Mouse (Mus musculus): Measurements from ENCODE around the gene Pi16. TPM values are rescaled to one million over a fixed set of nuclear protein-coding genes. Genes with fewer than 3 reads are reported as not detected.
"Not testable (repeated sequence)": the region's sequence is repeated elsewhere in the genome, so short reads cannot be mapped to it uniquely, and the experiment has no call there.

Pi16 gene
- polyA plus RNA-seq, 2 experiments from 2014 or later: 0.44 to 0.57 TPM

DNA sequence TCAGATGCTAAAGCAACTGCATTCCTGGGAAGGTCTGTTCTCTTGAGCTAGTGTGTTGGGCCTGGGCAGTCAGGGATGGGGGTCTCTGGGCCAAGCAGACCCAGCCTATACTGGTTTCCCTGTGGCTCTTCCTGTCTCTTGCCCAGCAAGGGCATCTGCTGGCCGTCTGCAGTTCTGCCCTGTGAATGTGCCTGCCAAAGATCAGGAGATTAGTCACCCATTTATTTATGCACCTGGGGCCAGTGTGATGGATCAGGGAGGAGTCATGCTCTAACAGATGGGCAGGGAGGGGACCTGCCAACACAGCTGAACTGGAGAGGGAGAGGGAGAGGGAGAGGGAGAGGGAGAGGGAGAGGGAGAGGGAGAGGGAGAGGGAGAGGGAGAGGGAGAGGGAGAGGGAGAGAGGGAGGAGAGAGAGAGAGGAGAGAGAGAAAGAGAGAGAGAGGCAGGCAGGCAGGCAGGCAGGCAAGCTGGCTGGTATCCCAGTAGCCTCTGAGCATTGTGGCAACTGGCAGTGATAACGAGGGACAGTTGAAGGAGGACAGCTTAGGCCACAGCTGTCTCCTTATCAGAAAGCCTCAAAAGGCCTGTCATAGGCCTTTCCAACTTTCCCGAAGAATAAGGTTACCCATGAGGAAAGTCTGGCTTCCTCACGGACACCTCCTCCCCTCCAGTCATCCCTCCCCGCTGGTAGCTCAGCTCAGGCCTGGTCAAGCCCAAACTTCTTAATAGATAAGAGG, 13.4 kb downstream of the Pi16 start:
- ATAC-seq: no peak

- no peak for ATAC-seq
These were observed 14.8 kb downstream of the Pi16 start for GRCm38 (mm10) chr17:29332186-29332685.

- no peak for ATAC-seq
These were observed 18.9 kb downstream of the Pi16 start for GRCm38 (mm10) chr17:29336266-29336990.

DNA sequence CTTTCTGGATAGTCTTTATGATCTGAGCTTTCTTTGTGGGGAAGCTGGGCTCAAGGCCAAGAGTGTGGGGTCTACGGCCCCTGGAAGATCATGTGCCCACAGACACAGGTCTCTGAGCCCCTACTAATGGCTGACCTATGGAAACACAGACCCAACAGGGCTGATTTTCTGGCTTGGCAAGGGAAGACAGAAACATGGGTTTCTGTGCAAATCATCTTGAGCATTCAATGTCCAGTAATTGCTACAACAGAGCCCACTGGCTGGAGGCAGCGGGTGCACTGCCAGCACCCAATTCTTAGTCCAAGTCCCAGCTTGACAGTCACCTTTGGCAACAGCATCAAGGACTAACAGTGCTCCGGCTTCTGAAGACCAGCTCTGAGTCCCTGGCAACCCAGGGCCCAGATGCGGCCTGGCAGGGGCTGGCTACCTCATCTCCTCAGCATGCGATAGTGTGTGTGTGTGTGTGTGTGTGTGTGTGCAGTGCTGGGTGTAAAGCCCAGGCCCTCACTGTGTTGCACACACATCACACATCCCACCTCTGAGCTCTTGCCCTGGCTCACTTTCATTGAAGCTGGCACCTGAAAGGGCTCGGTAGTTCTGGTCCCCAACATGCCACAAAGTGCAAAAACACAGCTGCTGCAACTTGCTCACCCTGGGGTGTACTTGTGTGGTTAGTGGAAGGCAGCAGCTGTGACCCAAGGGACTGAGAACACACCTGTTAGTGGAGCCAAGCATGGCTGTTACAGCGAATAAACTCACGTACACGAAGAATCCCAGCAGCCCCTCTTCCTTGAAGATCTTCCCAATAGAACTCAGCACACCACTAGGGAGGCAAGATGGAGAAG, 20.7 kb downstream of the Pi16 start:
- no peak for ATAC-seq

DNA sequence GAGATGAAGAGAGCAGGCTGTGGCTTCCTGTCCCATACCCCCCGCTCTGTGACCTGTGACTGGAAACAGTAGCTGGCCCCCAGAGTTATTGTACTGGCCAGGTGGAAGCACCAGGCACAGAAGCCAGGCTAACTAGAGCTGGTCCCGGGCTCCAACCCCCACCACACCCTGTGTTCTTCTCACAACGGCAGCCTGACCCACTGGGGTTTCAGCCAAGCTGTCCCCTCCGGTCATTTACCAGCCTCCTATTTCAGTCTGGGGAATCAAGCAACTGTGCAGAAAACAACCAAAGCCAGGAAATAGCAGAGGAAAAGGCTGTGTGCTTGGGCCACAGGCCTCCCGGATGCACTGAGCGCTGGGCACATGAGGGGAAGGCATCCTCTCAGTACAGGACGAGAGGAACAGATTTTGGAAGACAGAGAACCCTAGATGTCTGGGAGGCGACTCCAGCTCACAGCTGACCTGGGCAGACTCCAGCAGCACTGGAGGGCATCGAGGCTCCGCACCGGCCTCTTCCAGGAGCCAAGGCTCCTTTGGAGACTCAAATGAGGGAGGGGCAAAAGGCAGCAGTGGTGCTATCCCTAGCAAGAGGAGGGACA, 21.8 kb downstream of the Pi16 start:
- no peak for ATAC-seq

GRCm38 (mm10) chr17:29340406-29341261, 23.2 kb downstream of the Pi16 start:
- no peak for ATAC-seq

GRCm38 (mm10) chr17:29341591-29342003, 24.1 kb downstream of the Pi16 start:
- ATAC-seq: peak; percentile 84

GRCm38 (mm10) chr17:29342010-29342910, 24.8 kb downstream of the Pi16 start:
- ATAC-seq: no peak

GRCm38 (mm10) chr17:29343241-29343640, 25.8 kb downstream of the Pi16 start:
- no peak for ATAC-seq

- no peak for ATAC-seq
These were observed 27.8 kb downstream of the Pi16 start for GRCm38 (mm10) chr17:29345272-29345671.

DNA sequence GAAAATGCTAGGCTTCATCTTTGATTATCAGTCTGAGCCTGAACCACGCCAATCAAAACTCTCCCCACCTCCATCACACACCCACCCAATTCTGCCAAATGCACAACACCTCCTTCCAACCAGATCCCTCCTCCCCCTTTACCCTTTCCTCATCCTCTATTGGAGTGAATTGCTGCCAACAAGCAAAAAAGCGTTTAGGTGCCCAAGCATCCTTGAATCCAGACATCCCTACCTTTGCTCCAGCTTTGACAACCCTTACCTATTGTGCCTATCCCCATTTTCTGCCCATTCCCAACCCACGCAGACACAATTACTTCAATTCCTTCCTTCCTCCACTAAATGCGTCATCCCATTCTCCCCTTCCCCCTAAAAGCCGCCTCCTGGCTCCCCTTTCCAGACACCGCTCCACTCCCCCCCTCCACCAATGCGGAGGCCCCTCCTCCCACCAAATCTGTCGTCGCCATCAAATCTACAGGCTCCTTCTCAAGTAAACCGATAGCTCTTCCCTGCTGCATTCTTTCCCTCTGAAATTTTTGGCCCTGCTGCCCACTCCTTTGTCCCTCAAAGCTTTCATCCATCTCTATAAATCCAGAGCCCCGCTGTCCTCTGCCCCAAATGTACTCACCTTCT, 29.1 kb downstream of the Pi16 start:
- no peak for ATAC-seq

DNA sequence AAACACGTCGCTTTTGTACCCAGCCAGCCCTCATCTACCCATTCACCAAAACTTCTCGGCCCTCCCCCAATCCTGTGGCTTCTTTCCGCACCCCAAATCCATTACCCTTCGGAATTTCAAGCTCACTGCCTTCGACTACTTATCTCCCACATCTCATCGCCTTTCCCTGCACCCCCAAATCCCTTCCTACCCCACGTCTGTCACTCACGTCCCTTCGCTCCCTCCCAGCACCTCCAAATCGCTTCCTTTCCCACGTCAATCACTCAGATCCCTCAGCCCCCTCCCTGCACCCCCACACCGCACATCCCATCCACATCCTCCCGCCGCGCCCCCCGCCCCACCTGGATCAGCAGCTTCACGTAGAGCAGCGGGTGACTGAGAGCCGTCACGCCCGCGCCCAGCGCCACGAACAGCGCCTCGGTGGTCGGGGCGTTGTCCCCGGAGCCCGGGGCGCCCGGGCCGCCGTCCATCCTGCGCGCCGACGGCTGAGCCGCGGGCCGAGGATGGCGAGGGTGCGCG, 29.7 kb downstream of the Pi16 start:
- peak; percentile 14 for ATAC-seq

GRCm38 (mm10) chr17:29347645-29348256, 30.3 kb downstream of the Pi16 start, which contains the start of gene Mtch1:
Gene Mtch1 (minus strand): TSS chr17:29347934.
- ATAC-seq: peak; percentile 93

DNA sequence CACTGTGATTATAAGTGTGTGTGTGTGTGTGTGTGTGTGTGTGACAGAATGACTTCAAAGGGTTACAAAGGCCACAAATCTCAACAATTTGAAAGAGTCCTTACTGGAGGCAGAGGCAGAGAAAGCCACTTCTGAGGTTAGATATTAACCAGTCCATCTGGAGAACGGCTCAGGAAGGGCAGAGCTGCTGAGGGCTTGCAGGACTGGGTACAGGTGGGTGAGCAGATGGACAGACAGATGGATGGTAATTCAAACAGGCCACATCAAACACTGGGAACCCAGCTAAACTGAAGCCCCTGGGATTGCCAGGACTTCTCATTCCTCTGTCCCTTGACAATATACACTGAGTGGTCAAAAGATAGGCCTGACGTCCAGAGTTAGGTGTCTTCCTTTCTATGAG, 31.5 kb downstream of the Pi16 start:
- no peak for ATAC-seq

GRCm38 (mm10) chr17:29351056-29351455, 33.6 kb downstream of the Pi16 start:
- not testable (repeated sequence) for ATAC-seq

GRCm38 (mm10) chr17:29355461-29355840, 38.0 kb downstream of the Pi16 start:
- no peak for ATAC-seq

DNA sequence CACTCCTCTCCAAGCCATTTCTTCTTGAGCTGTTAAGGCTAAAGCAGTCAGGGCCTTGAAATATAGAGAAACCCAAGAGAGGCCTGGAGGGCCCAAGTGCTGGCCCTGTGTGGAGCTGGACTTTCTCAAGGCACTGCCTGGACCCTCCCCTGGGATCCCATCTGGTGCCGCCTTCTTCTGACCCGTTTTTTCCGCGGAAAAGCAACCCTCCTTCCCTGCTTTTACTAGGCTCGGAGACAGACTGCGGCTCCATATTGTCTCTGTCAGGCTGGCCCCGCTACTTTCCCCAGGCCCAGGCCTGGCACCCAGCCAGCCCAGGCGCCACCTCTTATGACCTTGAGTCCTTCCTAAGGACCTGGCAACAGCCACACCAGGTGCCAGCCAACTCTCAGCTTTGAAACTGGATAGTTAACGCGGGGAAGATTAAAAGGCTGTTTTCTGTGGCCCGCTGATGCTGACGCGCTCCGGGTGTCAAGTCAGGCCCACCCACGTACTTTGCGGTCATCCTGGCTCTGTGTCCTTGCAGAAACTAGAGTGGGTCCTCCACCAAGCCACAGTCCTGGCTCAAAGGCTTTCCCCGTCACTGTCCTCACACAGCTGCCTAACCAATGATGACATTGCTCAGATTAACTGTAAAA, 38.5 kb downstream of the Pi16 start:
- ATAC-seq: no peak

DNA sequence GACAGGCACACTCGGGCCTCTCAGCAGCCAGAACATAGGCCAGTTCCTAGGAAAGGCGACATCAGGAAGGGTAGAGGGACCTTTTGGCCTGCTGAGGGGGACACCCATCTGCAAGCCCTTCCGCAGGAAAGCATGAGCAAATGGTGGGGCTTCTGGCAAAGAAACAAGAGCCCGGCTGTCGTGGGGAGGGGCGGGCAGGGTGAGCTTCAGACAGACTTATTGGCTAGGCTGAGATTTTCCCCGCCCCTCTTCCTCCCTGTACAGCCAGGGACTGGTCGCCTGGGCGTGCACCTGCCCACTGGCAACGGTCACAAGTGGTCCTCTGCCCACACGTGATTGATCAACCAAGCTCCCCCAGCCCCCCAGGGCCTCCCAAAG, 39.0 kb downstream of the Pi16 start:
- no peak for ATAC-seq

- ATAC-seq: no peak
These were observed 39.4 kb downstream of the Pi16 start for GRCm38 (mm10) chr17:29356882-29357281.

Measured in CD4-positive, CD25-positive, alpha-beta regulatory T cell, adult 4 months (primary cell).